Mouse (Mus musculus) heart, embryonic 13.5 days (tissue): ENCODE results near the gene Drd4. TPM values are rescaled to one million over a fixed set of nuclear protein-coding genes. Genes with fewer than 3 reads are reported as not detected.

ENCODE experiments used
- ATAC-seq: fragments of 200-750 bp; cut with Nextera tagmentation; 2 replicates; pipeline ENCODE4 v1.8.0; 2017; ENCODE audit warnings: moderate TSS enrichment; ENCODE audit not compliant: insufficient number of reproducible peaks, low FRiP score, low TSS enrichment; ENCODE audit errors: extremely low read depth
- H3K27ac ChIP-seq: fragments of 300-500 bp; sonication (generic); replicated peaks from 2 replicates; pipeline ENCODE4 v1.5.1; 2015; ENCODE audit warnings: moderate library complexity, mild to moderate bottlenecking, inconsistent platforms
- H3K27me3 ChIP-seq: fragments of 300-500 bp; sonication (generic); replicated peaks from 2 replicates; pipeline ENCODE4 v1.6.1; 2015; ENCODE audit warnings: mild to moderate bottlenecking, inconsistent platforms
- H3K36me3 ChIP-seq: fragments of 300-500 bp; sonication (generic); 2 replicates; pipeline ENCODE4 v1.6.1; 2015; ENCODE audit warnings: mild to moderate bottlenecking, inconsistent platforms
- H3K4me1 ChIP-seq: fragments of 300-500 bp; sonication (generic); 2 replicates; pipeline ENCODE4 v1.6.1; 2015; ENCODE audit warnings: inconsistent platforms
- H3K4me2 ChIP-seq: fragments of 300-500 bp; sonication (generic); 2 replicates; pipeline ENCODE4 v1.6.1; 2015; ENCODE audit warnings: inconsistent platforms, mild to moderate bottlenecking, moderate library complexity
- H3K4me3 ChIP-seq: fragments of 300-500 bp; sonication (generic); 2 replicates; pipeline ENCODE4 v1.5.1; 2015; ENCODE audit warnings: moderate library complexity, mild to moderate bottlenecking, inconsistent platforms
- H3K9ac ChIP-seq: fragments of 300-500 bp; sonication (generic); 2 replicates; pipeline ENCODE4 v1.6.1; 2015; ENCODE audit warnings: inconsistent platforms, mild to moderate bottlenecking, moderate library complexity
- H3K9me3 ChIP-seq: fragments of 300-500 bp; sonication (generic); 2 replicates; pipeline ENCODE4 v1.6.1; 2016; ENCODE audit warnings: inconsistent platforms
- WGBS: fragments of 180-500 bp; shearing (Covaris S2); methylation state at CpG from one replicate; pipeline ENCODE4 v1.1.7; 2015; ENCODE audit warnings: mixed read lengths; 5-methylcytosine and 5-hydroxymethylcytosine counted together
- polyA plus RNA-seq: library from polyadenylated mRNA; unstranded; fragments of >200 nt; fragmentation: Nextera tagmentation; extraction: Ambion mirVana; gene quantifications from 2 replicates; pipeline ENCODE4 v1.2.1, GENCODE M21; 2015

The Drd4 gene
- polyA plus RNA-seq, 1 experiment from 2014 or later, result not detected

DNA sequence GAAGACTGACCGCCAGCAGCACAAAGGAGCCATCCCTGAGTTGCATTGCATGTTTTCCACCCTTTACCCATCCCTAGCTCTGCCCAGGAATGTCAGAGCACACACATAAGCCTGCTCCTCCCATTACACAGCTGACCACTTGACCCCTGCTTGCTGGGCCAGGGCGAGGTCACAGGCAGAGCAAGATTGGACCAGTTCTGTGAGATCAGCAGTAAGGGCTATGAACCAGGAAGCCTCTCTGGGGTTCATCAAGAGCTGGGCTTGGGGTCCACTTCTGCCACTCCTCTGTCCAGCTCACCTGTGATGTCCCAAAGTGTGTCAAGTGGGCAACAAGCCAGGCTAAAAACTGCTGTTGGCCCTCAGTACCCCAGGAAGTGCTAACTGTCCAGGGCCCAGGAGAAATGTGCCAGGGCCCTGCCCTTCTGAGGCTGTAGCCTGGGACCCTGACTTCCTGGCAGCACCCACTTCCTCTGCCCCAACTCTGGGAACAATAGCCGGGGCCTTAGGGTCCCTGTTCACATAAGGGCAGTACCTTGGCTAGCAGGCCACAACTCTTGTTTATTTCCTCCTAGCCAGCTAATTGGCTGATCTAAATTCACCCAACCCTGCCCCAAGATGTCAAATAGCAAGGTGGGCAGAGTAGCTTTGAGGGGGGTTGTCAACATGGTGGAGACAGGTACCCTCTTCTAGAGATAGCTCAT lies 46.1 kb downstream of the Drd4 start:
- H3K36me3 ChIP-seq, result peaks cover 29% of the 10 kb centered on the region
- peaks cover 11% of the 10 kb centered on the region for H3K4me1 ChIP-seq
- peaks cover 28% of the 10 kb centered on the region for H3K27me3 ChIP-seq
- no peak for ATAC-seq
- H3K9me3 ChIP-seq, result no peaks in the 10 kb centered on the region
- no peak overlapping the region for H3K4me2 ChIP-seq
- no peak overlapping the region for H3K27ac ChIP-seq
- H3K9ac ChIP-seq, result no peak overlapping the region
- 60% methylated on average over 3 of the region's 3 CpGs for WGBS
- no peak overlapping the region for H3K4me3 ChIP-seq

DNA sequence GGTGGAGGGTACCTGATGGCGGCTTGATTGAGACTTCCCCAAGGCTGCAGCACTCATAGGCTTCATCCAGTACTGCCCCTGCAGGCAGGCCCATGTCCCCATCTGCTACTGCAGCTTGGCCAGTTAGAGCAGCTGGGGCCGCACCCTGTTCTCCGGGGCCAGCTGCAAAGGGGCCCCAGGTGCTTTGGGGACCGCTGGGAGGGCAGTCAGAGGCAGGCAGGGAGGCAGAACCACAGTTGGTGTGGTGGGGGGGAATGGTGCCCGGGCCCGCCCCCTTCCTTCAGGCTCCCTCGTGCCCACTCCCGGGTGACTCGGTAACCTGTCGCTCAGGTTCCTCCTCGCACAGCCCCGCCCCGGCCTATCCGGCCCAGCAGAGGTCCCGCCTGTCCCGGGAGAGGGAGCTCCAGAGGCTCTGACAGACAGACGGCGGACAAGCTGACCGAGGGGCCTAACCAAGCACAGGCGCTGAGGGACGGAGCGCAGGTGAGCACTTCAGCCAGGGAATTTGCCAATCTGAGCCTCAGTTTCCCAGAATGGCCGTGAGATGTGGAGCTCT lies 46.8 kb downstream of the Drd4 start, which contains the start of gene Eps8l2:
Gene Eps8l2 (plus strand): TSS at position 305 of the 556 bp plus-strand sequence.
- 4% methylated on average over 23 of the region's 23 CpGs for WGBS
- H3K36me3 ChIP-seq, result peaks cover 21% of the 10 kb centered on the region
- H3K27ac ChIP-seq, result no peak within 1 kb of the TSS
- peaks cover 28% of the 10 kb centered on the region for H3K27me3 ChIP-seq
- peaks cover 11% of the 10 kb centered on the region for H3K4me1 ChIP-seq
- no peak for ATAC-seq
- H3K4me3 ChIP-seq, result peak within 1 kb of the TSS; percentile 30
- peak within 1 kb of the TSS; percentile 77 for H3K9ac ChIP-seq
- peak within 1 kb of the TSS; percentile 69 for H3K4me2 ChIP-seq
- H3K9me3 ChIP-seq, result no peaks in the 10 kb centered on the region

DNA sequence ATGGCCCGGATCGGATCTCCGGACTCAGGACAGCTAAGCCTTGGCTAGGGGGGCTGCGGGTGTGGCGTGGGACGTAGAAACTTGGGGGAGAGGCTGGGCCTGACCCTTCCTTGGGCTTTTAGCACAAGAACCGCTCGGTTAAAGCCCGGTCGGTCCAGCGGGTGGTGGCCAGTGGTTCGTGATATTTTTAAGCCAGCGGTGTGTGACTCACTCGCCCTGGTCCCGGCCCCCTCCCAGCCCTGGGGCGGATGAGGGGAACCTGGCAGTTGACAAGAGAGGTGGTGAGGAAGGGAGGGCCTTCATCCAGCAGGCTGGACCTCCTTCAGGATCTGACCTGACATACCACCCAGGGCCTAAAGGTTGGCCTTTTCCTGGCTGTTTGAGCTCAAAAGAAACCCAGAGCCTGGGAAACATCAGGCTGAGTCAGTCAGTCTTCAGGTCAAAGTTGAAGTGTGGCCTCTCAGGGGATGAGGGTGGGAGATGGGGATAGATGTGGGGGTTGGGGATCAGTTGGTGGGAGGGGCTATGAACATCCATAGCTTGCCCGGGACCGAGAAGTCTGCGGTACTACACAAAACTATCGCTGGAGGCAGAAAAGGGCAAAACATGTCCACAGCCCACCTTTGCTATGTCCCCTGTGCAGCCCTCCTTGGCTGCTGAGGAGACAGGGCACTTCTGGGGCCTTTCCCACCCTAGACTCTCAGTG lies 47.6 kb downstream of the Drd4 start:
- Histone ChIP-seq H3K4me1 (peaks cover 11% of the 10 kb centered on the region), H3K4me2 (peak overlapping the region; percentile 69), H3K9me3 (no peaks in the 10 kb centered on the region), H3K36me3 (peaks cover 14% of the 10 kb centered on the region), H3K27ac (no peak overlapping the region), H3K9ac (peak overlapping the region; percentile 77), H3K27me3 (peaks cover 28% of the 10 kb centered on the region), H3K4me3 (peak overlapping the region; percentile 30)
- ATAC-seq, result no peak
- WGBS, result 29% methylated on average over 20 of the region's 20 CpGs

DNA sequence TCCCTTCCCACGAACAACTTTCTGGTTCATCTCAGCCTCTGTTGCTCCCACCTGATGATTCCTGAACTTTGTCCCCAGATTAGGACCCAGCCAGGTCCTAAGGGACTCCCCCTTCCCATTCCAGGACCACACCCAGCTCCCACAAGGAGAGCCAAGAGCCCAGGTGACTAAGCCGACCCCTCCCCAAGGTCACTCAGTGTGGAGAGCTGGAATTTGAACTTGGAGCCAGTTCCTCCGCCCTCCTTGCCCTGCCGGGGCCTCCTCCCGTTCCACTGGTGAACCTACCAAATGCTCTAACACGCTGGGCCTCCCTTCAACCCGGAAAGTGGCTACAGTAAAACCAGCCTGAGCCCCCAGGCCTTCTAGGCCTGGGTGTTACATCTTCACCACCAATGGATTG lies 48.2 kb downstream of the Drd4 start:
- H3K4me2 ChIP-seq, result no peak overlapping the region
- H3K4me3 ChIP-seq, result no peak overlapping the region
- no peak for ATAC-seq
- peaks cover 28% of the 10 kb centered on the region for H3K27me3 ChIP-seq
- H3K36me3 ChIP-seq, result peaks cover 7% of the 10 kb centered on the region
- 81% methylated on average over 7 of the region's 7 CpGs for WGBS
- no peaks in the 10 kb centered on the region for H3K9me3 ChIP-seq
- H3K4me1 ChIP-seq, result peaks cover 11% of the 10 kb centered on the region
- H3K9ac ChIP-seq, result peak overlapping the region; percentile 30; the same call in 1 of the 2 replicates
- H3K27ac ChIP-seq, result no peak overlapping the region

DNA sequence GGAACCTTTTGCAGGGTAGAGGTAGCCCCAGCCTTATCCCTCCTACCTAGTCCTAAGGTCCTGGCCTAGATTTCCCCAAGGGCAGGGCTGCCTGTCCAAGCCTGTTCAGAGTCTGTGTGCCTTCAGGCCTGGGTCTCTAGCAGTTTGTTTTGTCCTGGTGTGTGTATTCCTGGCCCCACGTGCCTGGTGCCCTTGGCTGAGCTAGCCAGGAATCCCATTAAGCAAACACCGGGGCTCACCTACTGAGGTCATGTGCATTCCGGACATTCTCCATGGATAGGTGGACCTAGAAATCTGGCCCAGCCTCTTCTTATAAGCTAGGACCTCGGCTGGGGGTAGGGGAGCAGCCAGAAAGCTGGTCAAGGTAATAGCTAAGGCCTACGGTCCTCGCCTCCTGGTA lies 48.7 kb downstream of the Drd4 start:
- Histone ChIP-seq H3K27me3 (peaks cover 28% of the 10 kb centered on the region), H3K27ac (no peak overlapping the region), H3K9me3 (no peaks in the 10 kb centered on the region), H3K36me3 (peaks cover 7% of the 10 kb centered on the region), H3K4me3 (no peak overlapping the region), H3K4me1 (peaks cover 11% of the 10 kb centered on the region), H3K4me2 (no peak overlapping the region), H3K9ac (peak overlapping the region; percentile 30; the same call in 1 of the 2 replicates)
- WGBS, result 72% methylated on average over 6 of the region's 6 CpGs
- ATAC-seq, result no peak

DNA sequence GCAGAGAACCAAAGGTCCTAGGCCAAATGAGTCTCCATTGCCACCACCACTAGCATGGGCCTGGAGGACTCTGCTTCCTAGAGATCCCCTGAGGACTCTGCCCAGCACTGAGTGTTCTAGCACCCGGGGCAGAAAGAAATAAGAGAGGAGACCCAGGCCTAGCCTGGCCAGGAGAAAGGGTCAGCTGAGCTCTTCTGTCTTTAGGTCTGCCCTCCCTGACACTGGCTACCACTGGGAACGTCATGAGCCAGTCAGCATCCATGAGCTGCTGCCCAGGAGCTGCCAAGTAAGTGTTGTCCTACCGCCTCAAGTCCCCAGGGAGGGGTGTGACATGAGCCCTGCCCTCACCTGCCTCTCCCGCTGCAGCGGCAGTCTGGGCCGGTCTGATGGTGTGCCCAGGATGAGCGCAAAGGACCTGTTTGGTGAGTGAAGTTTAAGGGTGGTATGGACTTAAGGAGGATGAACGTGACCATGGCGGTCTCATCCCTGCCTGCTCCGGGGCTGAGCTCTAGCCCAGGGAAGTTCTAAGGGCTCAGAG lies 50.0 kb downstream of the Drd4 start:
- Histone ChIP-seq H3K36me3 (no peaks in the 10 kb centered on the region), H3K9me3 (no peaks in the 10 kb centered on the region), H3K27me3 (peaks cover 28% of the 10 kb centered on the region), H3K4me1 (peaks cover 11% of the 10 kb centered on the region), H3K27ac (no peak overlapping the region), H3K4me2 (no peak overlapping the region), H3K9ac (no peak overlapping the region), H3K4me3 (no peak overlapping the region)
- no peak for ATAC-seq
- WGBS, result 74% methylated on average over 10 of the region's 10 CpGs

DNA sequence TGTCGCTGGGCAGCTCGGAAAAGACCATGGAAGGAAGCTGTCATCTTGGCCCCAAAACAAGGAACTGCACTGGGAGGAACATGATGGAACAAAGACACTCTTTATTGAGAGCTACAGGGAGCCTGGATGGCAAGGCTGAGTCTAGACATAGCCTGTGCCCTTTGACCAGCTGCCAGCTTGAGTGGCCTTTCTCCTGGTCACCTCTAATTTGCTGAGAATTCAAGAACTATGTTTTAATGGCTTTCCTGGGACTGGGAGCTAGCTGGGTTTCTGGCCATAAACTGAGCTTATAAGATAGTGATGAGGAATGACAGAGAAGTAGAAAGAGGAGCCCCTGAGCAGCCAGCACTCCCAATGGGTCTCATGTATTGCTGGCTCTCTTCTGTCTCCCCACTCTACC lies 51.4 kb downstream of the Drd4 start:
- H3K36me3 ChIP-seq, result no peaks in the 10 kb centered on the region
- peaks cover 19% of the 10 kb centered on the region for H3K27me3 ChIP-seq

DNA sequence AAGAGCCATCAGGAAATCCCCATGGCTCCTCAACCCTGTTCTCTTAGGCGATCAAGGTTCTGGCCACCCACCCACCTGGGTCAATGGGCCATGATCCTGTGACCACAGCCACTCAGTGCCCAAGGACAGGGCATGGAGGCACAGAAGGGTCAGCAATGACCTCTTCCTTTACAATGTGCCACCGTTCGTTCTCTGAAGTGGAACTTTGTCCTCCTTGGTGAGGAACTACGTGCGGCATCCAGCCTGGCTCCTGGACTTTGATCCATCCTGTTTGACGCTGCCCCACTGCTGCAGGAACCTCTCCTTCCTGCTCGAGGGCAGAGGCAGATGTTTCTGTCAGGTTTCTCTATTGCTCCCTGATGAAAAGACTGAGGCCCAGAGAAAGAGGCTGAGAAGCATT lies 51.9 kb downstream of the Drd4 start:
- H3K4me3 ChIP-seq, result no peak overlapping the region
- H3K4me1 ChIP-seq, result peaks cover 5% of the 10 kb centered on the region
- no peak for ATAC-seq
- H3K9me3 ChIP-seq, result no peaks in the 10 kb centered on the region
- WGBS, result 63% methylated on average over 7 of the region's 7 CpGs
- H3K27ac ChIP-seq, result no peak overlapping the region
- no peak overlapping the region for H3K9ac ChIP-seq
- H3K4me2 ChIP-seq, result no peak overlapping the region
- peaks cover 14% of the 10 kb centered on the region for H3K27me3 ChIP-seq
- no peaks in the 10 kb centered on the region for H3K36me3 ChIP-seq

More for the DNA sequence above, 51.4 kb downstream of the Drd4 start:
- no peak for ATAC-seq
- Histone ChIP-seq H3K9me3 (no peaks in the 10 kb centered on the region), H3K27ac (no peak overlapping the region), H3K4me2 (no peak overlapping the region), H3K4me3 (no peak overlapping the region), H3K9ac (no peak overlapping the region), H3K4me1 (peaks cover 8% of the 10 kb centered on the region)
- WGBS, result 65% methylated on average over 2 of the region's 2 CpGs

DNA sequence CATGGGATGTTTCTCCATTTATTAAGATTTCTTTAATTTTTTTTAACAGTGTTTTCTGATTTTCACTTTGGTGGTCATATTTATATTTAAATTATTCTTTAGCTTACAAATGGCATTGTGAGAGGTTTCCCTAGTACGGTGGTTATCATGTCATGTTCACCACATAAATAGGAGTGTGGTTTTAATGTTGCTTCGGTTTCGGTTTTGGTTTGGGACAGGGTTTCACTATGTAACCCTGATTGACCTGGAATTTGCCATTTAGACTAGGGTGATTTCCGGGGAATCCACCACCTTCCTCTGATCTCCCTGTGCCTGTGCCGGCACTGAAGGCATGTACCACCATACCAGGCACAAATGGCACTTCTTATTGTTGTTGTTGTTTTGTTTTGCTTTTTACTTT lies 53.0 kb downstream of the Drd4 start:
- Histone ChIP-seq H3K9ac (no peak overlapping the region), H3K4me3 (no peak overlapping the region), H3K27me3 (peaks cover 4% of the 10 kb centered on the region), H3K4me2 (no peak overlapping the region), H3K9me3 (no peaks in the 10 kb centered on the region), H3K27ac (no peak overlapping the region), H3K4me1 (no peaks in the 10 kb centered on the region), H3K36me3 (no peaks in the 10 kb centered on the region)
- WGBS, result 84% methylated on average over 5 of the region's 5 CpGs
- ATAC-seq, result no peak
